Mouse (Mus musculus) inflammation-experienced regulatory T-cells, adult 6 months (primary cell): Measurements from ENCODE around the gene Mup9. TPM values are rescaled to one million over a fixed set of nuclear protein-coding genes. Genes with fewer than 3 reads are reported as not detected.
"Not testable (repeated sequence)": the region's sequence is repeated elsewhere in the genome, so short reads cannot be mapped to it uniquely, and the experiment has no call there.

ENCODE experiments used
- ATAC-seq: one replicate; pipeline ENCODE4 v1.8.0; 2017
- polyA plus RNA-seq, 3 experiments: library from polyadenylated mRNA; unstranded; fragments of 100-300 nt; shearing (Covaris generic); gene quantifications; one replicate each; pipeline ENCODE4 v1.2.1; 2017

The Mup9 gene
- polyA plus RNA-seq = not detected

DNA sequence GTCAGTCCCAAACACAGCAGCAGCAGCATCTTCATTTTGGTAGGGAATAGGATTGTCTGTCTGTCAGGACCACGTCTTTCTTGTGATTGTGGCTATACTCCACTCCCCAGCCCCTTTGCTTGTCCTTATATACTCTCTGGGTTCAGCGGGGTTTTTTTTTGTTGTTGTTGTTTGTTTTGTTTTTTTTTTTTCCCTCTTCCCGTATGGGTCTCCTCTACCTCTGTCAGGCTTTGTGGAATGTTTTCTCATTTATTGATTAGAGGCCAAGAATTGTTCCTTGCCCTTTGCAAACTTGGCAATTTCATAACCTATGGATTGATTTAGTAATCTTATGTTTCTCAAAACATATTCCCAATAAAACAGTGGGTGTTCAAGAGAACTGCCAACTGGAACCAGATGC lies at the start of gene Mup9:
Mup9 (minus strand) TSS at position 101 of the 400 bp plus-strand sequence.
- ATAC-seq = not testable (repeated sequence)

Other genes with a start within 250 kb of the Mup9 start
- not detected for gene Mup8, start 199.4 kb downstream of the Mup9 start, polyA plus RNA-seq
- not detected for gene Mup1, start 80.0 kb upstream of the Mup9 start, polyA plus RNA-seq
- gene Mup10, start 160.2 kb upstream of the Mup9 start, polyA plus RNA-seq = not detected
- gene Mup11, start 240.5 kb upstream of the Mup9 start, polyA plus RNA-seq = not detected